Mouse (Mus musculus) cerebellum, adult 2 months (tissue): ENCODE results near the gene Tmem109.

Experiments used
- CTCF ChIP-seq: fragments of 200-500 bp; IDR thresholded peaks from 2 replicates; pipeline ENCODE4 v1.5.1; 2011; ENCODE audit warnings: low read depth, mild to moderate bottlenecking, control low read depth, low read length, moderate library complexity, borderline replicate concordance; ENCODE audit not compliant: insufficient read depth
- POLR2A ChIP-seq: fragments of 200-500 bp; IDR thresholded peaks from 2 replicates; pipeline ENCODE4 v1.6.1; 2011; ENCODE audit warnings: low read length, control low read depth, borderline replicate concordance; ENCODE audit not compliant: insufficient read depth

DNA sequence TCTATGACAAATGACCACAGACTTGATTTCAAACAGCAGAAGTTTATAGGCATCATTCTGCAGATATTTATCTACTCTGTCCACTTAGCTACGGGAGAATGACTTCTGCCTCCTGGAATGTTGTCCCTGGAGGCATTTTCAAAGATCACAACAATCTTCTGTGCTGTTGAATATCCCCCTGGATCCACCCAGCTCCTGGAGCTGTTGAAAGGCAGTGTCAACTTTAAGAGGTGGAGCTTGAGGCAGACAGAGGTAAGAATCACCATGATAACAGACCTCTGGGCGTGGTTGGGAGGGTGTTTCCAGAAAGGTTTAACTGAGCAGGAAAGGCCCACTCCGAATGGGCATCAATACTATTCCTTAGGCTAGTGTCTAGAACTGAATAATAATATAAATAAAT, 46.1 kb downstream of the Tmem109 start:
- no peak for TF ChIP-seq POLR2A
- no peak for TF ChIP-seq CTCF
